Mouse (Mus musculus) thymus, adult 18-20 months (tissue): Measurements from ENCODE around the gene Dnah2.

Source experiments
- DNase-seq, 2 experiments: peaks; one replicate each; pipeline ENCODE4 v3.0.0; 2022; ENCODE audit warnings: mixed read lengths in 2 of 2

The Dnah2 gene

DNA sequence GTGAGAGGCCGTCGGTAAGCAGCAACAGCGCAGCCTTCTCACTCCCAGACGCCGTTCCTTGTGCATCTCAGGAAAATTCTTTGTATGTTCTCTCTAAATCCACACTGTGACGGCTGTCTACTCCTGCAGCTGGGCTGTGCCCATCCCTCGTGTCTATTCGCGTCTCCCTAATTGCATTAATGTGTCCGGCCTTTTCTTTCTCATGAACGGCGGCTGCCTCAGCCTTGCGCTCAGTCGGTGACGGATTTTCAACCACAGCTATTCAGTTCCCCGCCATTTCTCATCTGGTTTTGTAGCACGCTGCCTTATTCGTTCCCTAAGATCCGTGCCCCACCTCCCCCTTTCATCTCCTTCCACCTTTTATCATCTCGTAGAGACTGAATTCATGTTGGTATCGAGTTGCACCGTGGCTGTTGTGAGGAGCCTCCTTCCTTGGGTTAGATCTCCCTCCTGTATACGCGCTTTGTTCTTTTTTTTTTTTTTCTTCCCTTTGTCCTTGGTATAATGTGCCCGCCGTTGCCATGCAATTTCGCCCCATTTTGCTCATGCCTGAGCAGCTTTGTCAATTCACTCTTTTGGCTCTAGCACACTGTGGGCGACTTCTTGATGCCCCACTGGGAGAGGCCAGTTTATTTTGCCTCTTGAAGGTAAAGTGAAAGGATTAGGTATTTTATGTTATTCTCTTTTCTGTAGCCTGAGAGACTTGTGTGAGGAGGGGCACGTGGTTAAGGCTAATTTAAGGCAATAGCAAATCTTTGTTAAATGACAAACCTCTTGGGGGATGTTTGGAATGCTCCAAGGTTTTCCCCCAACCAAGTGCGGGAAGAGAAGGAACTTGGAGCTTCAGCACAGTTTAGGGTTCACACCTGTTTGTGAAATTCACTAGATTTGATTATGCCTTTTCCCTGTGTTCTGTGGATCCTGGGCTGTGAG lies 21.5 kb downstream of the Dnah2 start:
- DNase-seq: no peak

DNA sequence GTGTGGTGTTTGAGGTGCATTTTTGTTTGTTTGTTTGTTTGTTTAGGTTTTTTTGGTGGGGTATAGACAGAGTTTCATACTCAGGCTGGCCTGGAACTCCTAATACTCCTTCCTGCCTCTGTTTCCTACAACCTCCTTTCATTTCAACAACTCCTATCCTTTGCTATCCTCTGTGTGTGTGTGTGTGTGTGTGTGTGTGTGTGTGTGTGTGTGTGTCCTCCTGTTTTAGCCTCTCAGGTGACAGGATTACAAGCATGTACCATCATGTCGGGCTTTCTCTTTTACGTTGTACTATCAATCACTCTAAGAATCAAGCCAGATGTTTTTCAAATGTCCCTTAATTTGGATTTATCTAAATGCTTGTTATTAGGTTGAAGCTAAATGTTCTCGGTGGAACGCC lies 22.3 kb downstream of the Dnah2 start:
- DNase-seq: no peak

- no peak for DNase-seq
These were observed 23.2 kb downstream of the Dnah2 start for GRCm38 (mm10) chr11:69525661-69526060.

DNA sequence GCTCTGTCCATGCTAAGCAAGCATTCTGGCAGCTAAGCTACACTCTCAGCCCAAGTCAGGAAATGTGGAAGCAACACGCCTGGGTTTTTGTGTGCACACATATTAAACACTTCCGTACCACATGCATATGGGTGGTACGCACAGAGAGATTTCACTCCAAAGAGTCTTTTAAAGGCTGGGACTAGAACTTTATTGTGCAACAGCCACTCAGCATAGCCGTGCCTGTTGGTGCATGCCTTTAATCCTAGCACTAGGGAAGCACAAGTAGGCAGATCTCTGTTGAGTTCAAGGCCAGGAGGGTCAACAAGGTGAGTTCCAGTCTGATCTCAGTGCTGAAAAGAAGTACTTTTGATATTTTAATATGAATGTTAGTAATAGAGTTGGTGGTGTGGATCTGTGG lies 25.3 kb downstream of the Dnah2 start:
- no peak for DNase-seq

DNA sequence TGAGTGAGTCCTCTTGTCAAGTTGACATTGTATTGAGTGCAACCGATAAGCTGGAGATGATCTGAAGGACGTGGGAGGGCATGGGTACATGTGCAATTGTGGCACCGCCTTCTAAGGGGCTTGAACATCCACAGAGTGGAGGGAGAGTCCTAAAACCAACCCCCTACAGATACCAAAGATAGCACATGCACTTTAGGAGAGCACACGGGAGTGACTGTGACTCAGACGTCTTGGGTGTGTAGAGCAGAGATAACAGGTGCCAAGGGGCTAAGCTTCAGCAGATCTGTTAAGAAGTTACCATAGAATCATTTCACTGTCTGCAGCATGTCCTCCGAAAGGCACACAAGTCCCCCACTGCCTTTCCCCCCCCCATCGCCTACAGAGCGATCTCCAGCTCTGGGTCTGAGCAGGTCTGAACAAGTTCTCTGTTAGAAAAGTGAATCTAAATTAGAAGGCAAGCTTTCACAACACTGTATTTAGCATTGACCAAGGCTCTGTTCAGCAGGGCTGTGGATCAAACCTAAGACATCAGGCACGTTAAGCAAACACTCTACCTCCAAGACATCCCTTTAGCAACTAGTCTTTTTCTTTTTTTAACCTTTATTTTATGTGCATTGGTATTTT lies 27.3 kb downstream of the Dnah2 start:
- DNase-seq: no peak

DNA sequence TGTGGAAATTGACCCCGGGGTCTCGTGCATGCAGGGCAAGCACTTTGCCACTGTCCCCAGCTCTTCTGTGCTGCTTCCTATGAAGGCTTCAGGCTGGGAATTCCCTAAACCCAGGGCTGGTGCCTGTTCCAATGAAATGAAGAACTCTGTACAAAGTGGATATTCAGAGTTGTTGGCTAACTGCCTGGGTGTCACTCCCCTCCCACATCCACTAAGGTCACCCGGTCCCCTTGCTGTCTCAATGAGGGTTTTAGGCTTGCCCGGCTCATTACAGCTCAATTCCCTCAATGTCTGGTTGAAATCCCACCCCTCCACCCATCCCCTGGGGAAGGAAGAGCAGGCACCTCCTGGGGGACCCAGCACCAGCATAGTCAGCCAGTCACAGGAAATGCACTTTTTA lies 28.9 kb downstream of the Dnah2 start:
- DNase-seq: no peak

DNA sequence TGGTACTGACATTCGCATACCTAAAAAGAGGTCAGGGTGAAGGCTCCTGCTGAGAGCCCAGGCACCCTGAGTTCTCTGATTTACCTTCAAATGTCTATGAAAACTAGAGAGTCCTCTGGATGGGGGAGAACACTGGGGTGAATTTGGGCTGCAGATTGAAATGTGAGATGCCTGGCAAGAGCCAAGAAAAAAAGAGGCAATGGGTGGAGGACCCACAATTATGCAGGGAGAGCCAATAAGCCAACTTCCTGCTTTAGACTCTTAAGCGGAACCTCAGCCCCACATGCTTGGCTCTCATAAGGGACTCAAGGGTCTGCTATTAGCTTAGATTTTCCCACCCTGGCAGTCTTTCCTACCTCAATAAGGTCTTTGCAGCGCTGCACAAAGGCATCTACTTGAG lies 32.2 kb downstream of the Dnah2 start:
- no peak for DNase-seq

GRCm38 (mm10) chr11:69516151-69516640 lies 32.7 kb downstream of the Dnah2 start:
- no peak for DNase-seq

- DNase-seq: no peak
These were observed 35.1 kb downstream of the Dnah2 start for GRCm38 (mm10) chr11:69513840-69514239.

DNA sequence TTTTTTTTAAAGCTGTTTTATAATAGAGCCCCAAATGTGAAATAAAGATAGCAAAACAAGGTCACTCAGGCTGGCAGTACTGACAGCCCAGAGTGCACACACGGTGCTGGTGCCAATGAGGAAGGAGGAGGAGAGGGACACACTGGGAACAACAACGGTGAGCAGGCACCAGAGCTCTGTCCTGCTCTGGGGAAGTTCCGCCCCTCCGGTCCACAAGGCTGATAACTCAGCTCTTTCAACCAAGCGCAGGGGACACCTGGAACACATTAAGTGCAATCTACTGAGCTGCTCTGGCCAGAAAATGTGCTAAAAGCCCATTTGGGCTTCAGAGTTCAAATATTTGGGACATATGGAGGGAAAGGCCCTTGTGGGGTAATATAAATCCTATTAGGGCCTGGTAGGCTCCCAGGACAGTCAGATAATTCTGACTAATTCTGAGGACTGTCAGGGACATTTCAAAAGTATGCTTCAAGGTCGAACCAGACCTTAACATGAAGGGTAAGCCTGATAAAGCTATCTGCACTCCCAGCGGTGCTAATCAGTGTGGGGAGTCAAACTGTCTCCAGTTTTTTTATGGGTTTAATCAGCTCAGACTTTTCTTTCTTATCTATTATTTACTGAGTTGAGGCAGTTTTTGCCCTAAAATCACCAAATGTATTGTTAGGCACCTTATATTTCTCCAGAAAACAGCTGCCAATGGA lies 38.0 kb downstream of the Dnah2 start:
- no peak for DNase-seq

GRCm38 (mm10) chr11:69503863-69504280 lies 45.0 kb downstream of the Dnah2 start:
- DNase-seq: no peak

GRCm38 (mm10) chr11:69501555-69501954 lies 47.4 kb downstream of the Dnah2 start:
- no peak for DNase-seq

DNA sequence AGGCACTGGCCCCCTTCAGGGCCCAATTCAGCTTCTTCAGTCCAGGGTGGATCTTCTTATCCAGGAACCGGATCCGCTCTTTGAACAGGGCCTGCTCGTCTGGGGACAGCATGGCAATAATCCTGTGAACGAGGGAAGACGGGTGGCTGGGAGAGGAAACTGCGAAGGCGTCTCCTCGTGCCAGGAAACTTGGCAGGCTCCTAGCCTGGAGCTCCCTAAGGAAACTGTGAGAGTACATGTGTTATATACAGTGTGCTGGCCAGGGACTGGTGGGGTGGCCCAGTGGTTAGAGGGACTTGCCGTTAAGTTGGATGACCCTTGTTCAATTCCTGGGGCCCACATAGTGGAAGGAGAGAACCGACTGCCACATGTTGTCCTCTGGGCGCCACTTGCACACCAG lies 49.8 kb downstream of the Dnah2 start:
- no peak for DNase-seq

DNA sequence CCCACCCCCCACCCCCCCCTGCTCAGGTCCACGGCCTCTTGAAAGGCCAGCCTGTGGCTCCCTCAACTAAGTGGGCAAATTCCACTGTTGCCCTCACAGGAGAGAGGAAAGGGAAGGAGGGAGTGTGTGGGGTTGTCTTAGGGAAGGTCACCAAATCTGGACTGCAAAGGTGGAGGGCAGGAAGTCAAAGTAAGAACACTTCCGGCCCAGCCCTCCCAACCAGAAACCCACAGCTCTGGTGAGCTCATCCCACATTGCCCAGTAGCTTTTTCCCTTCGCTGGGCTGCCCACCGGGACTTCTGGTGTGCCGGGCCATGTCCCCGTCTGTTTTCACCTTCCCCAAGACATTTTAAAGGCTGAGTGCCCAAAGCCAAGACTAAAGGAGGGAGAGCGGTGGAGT lies 57.2 kb downstream of the Dnah2 start:
- no peak for DNase-seq

DNA sequence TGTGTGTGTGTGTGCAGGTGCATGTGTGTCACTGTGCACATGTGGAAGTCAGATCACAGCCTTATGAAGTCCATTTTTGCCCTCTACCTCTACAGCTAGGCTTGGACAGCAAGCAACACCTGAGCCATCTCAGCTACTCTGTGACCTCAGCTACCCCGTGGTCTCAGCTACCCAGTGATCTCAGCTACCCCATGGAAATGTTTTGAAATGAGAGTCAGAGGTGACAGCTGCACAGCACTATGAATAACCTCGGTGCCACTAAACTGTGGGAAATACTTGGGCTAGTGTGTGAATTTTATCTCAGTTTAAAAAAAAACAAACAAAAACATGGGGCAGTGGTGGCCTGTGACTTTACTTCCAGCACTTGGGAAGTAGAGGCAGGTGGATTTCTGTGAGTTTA lies 58.0 kb downstream of the Dnah2 start:
- DNase-seq: no peak

DNA sequence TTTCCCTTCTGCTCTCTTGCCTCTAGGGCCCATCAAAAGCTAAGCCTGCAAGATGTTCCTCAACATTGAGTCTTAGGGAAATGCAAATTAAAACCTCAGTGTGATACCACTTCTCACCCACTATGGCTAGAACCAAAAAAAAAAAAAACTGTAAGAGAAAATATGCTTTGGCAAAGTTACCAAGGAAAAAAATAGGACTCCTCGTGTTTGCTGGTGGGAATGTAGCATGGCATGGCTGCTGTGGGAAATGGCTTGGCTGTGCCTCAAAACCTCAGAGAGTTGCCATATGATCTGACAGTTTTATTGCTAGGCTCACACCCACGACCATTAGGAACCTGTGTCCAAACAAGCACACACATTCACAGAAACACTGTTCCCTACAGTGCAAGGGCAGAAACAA lies 61.4 kb downstream of the Dnah2 start:
- no peak for DNase-seq

- no peak for DNase-seq
These were observed 71.3 kb downstream of the Dnah2 start for GRCm38 (mm10) chr11:69477645-69478044.

DNA sequence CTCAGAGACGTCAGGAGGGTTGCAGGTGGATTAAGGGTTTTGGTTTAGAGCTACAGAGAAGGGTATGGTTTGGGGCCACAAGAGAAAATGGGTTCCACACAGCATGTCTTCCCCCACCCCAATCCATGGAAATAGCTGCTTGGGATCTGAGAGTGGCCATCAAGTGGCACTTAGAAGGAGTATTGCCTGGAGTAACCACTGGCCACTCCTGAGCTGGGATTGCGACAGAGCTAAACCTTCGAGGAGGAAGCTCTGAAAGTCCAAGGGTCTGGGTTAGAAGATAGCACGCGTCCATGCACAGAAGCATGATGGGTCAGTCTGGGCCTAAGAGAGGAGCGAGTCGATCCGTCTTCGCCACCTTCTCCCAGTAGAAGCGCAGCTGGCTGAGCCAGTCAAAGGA lies 72.1 kb downstream of the Dnah2 start:
- DNase-seq: no peak

DNA sequence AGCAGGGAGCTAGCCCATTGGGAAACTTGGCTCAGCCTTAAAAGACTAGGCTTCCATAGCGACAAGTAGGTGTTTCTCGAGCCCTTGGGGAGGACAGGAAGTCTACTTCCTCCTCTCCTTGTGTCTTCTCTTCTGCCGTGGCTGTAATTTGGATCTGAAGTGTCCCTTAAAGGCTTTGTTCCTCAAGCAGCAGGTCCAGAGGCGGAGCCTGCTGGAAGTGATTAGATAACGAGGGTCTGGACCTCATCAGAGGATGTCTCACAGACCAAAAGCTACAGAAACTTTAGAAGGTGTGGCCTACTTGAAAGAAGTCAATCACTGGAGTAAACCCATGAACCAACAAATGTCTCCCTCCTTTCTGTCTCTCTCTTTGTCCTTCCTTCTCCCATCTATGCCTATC lies 74.2 kb downstream of the Dnah2 start:
- no peak for DNase-seq

DNA sequence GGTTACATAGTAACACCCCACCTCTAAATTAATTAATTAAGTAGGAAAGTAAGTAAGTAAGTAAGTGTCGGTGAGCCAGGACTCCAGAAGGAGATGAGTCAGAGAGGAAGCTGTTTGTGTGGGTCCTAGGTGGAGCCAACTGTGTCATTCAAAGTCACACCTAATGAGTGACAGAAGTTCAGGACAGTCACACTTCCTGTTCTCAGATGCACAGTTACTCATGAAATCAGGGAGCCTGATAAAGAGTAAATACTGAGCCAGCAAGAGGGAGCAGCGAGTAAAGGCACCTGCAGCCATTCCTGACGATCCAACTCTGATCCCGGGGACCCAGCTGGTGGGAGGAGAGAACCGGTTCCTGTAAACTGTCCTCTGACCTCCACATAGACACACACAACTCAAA lies 76.2 kb downstream of the Dnah2 start:
- no peak for DNase-seq

DNA sequence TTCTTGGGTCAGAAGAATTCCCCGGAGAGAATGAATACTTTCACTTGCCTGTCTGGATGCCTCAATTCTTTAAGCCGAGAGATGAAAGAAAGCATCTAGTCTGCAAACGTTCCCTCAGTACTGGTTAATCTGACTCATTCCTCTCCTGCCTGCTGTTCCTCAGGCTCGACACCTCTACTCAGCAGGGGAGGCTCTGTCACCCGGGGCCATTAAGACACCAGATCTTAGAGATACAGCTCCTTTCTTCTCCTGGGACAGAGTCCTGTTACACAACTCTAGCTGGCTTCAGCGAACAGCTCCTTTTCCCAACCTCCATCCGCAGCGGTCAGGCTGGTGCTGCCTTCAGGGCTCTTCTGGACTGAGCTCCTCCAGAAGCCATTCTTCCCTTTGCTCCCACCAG lies 77.4 kb downstream of the Dnah2 start:
- no peak for DNase-seq

DNA sequence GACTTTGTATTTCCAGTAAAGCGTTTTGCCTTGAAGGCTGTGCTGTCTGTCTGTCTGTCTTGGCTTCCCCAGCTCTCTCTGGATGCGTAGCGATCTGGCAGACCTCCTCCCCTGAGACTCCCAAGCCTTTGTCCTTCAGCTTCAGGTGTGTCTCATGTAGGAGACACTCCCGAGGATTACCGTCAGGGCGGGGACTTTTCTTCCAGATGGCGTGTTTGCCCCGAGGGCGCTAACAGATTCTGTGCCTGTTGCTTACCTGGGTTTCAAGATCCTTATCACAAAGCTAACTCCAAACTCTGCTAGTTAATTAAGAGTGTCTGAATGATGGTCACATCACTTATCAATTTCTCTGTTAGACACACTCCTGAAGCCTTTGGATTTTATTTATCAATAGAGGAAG lies 79.6 kb downstream of the Dnah2 start:
- no peak for DNase-seq

- DNase-seq: no peak
These were observed 84.9 kb downstream of the Dnah2 start for GRCm38 (mm10) chr11:69463996-69464395.

- no peak for DNase-seq
These were observed 87.3 kb downstream of the Dnah2 start for GRCm38 (mm10) chr11:69461568-69461967.
